Mouse (Mus musculus): ENCODE measurements around the gene Il31ra. TPM values are rescaled to one million over a fixed set of nuclear protein-coding genes. Genes with fewer than 3 reads are reported as not detected.

Il31ra gene
- total and polyA plus RNA-seq, 3 experiments, result not detected

GRCm38 (mm10) chr13:112536611-112537010 is 57.5 kb downstream of the Il31ra start:
- H3K79me2 ChIP-seq (replicated peaks; ENCODE audit: control insufficient read depth, insufficient read depth, low read length), result no peaks in the 10 kb centered on the region
- H3K27me3 ChIP-seq (ENCODE audit: control insufficient read depth, insufficient read depth, low read length), result peaks cover 2% of the 10 kb centered on the region
- no peak overlapping the region for H3K27ac ChIP-seq
- 76% methylated on average over 4 of the region's 4 CpGs for WGBS
- no peak overlapping the region for H3K9ac ChIP-seq (ENCODE audit: low read depth, low read length)
- no peaks in the 10 kb centered on the region for H3K36me3 ChIP-seq (ENCODE audit: control insufficient read depth, insufficient read depth, low read length)
- peaks cover 2% of the 10 kb centered on the region; the same call in 1 of the 2 replicates for H3K4me1 ChIP-seq (ENCODE audit: control insufficient read depth, insufficient read depth, low read length)
- intact Hi-C loops (cut with DNase I), result no loop called here
- TF ChIP-seq POLR2A (IDR thresholded peaks at IDR 0.05; ENCODE audit: insufficient read depth, low read depth, low read length) (no peak), EP300 (IDR thresholded peaks at IDR 0.05; ENCODE audit: insufficient read depth, low read depth, low read length) (no peak), CTCF (IDR thresholded peaks at IDR 0.05) (no peak)
- DNase-seq, result no peak
- no peak overlapping the region for H3K4me3 ChIP-seq

GRCm38 (mm10) chr13:112533556-112533955 is 60.6 kb downstream of the Il31ra start:
- DNase-seq, result no peak
- Histone ChIP-seq H3K4me3 (no peak overlapping the region), H3K79me2 (replicated peaks; ENCODE audit: control insufficient read depth, insufficient read depth, low read length) (no peaks in the 10 kb centered on the region), H3K36me3 (ENCODE audit: control insufficient read depth, insufficient read depth, low read length) (no peaks in the 10 kb centered on the region), H3K27ac (no peak overlapping the region), H3K9ac (ENCODE audit: low read depth, low read length) (no peak overlapping the region), H3K4me1 (ENCODE audit: control insufficient read depth, insufficient read depth, low read length) (peaks cover 3% of the 10 kb centered on the region), H3K27me3 (ENCODE audit: control insufficient read depth, insufficient read depth, low read length) (no peaks in the 10 kb centered on the region)
- 55% methylated on average over 9 of the region's 9 CpGs for WGBS
- intact Hi-C loops (cut with DNase I), result no loop called here
- TF ChIP-seq CTCF (IDR thresholded peaks at IDR 0.05) (no peak), POLR2A (IDR thresholded peaks at IDR 0.05; ENCODE audit: insufficient read depth, low read depth, low read length) (no peak), EP300 (IDR thresholded peaks at IDR 0.05; ENCODE audit: insufficient read depth, low read depth, low read length) (no peak)

- no peaks in the 10 kb centered on the region for H3K27me3 ChIP-seq (ENCODE audit: control insufficient read depth, insufficient read depth, low read length)
- H3K79me2 ChIP-seq (replicated peaks; ENCODE audit: control insufficient read depth, insufficient read depth, low read length), result no peaks in the 10 kb centered on the region
- intact Hi-C loops (cut with DNase I), result no loop called here
- H3K27ac ChIP-seq, result no peak overlapping the region
- no peak for DNase-seq
- 92% methylated on average over 6 of the region's 6 CpGs for WGBS
- H3K36me3 ChIP-seq (ENCODE audit: control insufficient read depth, insufficient read depth, low read length), result no peaks in the 10 kb centered on the region
- no peak overlapping the region for H3K4me3 ChIP-seq
- no peak overlapping the region for H3K9ac ChIP-seq (ENCODE audit: low read depth, low read length)
- TF ChIP-seq EP300 (IDR thresholded peaks at IDR 0.05; ENCODE audit: insufficient read depth, low read depth, low read length) (no peak), POLR2A (IDR thresholded peaks at IDR 0.05; ENCODE audit: insufficient read depth, low read depth, low read length) (no peak), CTCF (IDR thresholded peaks at IDR 0.05) (no peak)
- peaks cover 3% of the 10 kb centered on the region for H3K4me1 ChIP-seq (ENCODE audit: control insufficient read depth, insufficient read depth, low read length)
These were observed 61.9 kb downstream of the Il31ra start for GRCm38 (mm10) chr13:112532235-112532634.

DNA sequence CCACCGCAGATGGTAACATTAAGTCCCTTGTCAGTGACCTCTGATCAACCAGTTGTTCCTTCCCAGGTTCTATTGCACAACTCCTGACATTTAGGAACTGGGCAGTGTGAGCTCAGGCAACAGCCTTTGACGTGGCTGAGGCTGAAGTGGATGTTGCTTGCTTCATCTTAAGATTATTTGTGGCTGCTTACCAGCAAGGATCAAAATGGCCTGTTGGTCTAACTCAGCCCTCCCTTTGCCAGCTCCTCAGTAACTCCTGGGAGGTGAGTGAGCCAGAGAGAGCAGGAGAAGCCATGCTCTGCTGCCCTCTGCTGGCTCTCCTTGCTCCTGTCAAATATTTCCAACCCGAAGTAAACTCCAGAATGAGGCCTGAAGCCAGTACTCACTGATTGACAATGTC is 64.3 kb downstream of the Il31ra start:
- Histone ChIP-seq H3K27ac (no peak overlapping the region), H3K79me2 (replicated peaks; ENCODE audit: control insufficient read depth, insufficient read depth, low read length) (no peaks in the 10 kb centered on the region), H3K36me3 (ENCODE audit: control insufficient read depth, insufficient read depth, low read length) (no peaks in the 10 kb centered on the region), H3K4me3 (no peak overlapping the region), H3K4me1 (ENCODE audit: control insufficient read depth, insufficient read depth, low read length) (peaks cover 3% of the 10 kb centered on the region), H3K27me3 (ENCODE audit: control insufficient read depth, insufficient read depth, low read length) (no peaks in the 10 kb centered on the region), H3K9ac (ENCODE audit: low read depth, low read length) (no peak overlapping the region)
- 29% methylated on average over 3 of the region's 3 CpGs for WGBS
- intact Hi-C loops (cut with DNase I), result loop anchor here (1.0 kb wide), 2 partner anchors 222 to 258 kb away; no protein-coding TSS in a partner anchor
- TF ChIP-seq EP300 (IDR thresholded peaks at IDR 0.05; ENCODE audit: insufficient read depth, low read depth, low read length) (peak; percentile 42; the same call in 1 of the 2 replicates), CTCF (IDR thresholded peaks at IDR 0.05) (peak; percentile 94), POLR2A (IDR thresholded peaks at IDR 0.05; ENCODE audit: insufficient read depth, low read depth, low read length) (no peak)
- peak; percentile 76 to 81 for DNase-seq

GRCm38 (mm10) chr13:112527186-112527585 is 67.0 kb downstream of the Il31ra start:
- H3K79me2 ChIP-seq (replicated peaks; ENCODE audit: control insufficient read depth, insufficient read depth, low read length), result no peaks in the 10 kb centered on the region
- no peak for DNase-seq
- no peaks in the 10 kb centered on the region for H3K36me3 ChIP-seq (ENCODE audit: control insufficient read depth, insufficient read depth, low read length)
- H3K4me3 ChIP-seq, result no peak overlapping the region
- H3K27me3 ChIP-seq (ENCODE audit: control insufficient read depth, insufficient read depth, low read length), result no peaks in the 10 kb centered on the region
- TF ChIP-seq POLR2A (IDR thresholded peaks at IDR 0.05; ENCODE audit: insufficient read depth, low read depth, low read length), result no peak
- no peak for TF ChIP-seq EP300 (IDR thresholded peaks at IDR 0.05; ENCODE audit: insufficient read depth, low read depth, low read length)
- TF ChIP-seq CTCF (IDR thresholded peaks at IDR 0.05), result no peak
- H3K27ac ChIP-seq, result no peak overlapping the region
- peaks cover 3% of the 10 kb centered on the region for H3K4me1 ChIP-seq (ENCODE audit: control insufficient read depth, insufficient read depth, low read length)
- 71% methylated on average over 1 of the region's 1 CpGs for WGBS
- intact Hi-C loops (cut with DNase I), result no loop called here
- H3K9ac ChIP-seq (ENCODE audit: low read depth, low read length), result no peak overlapping the region

GRCm38 (mm10) chr13:112523346-112523970 is 70.7 kb downstream of the Il31ra start:
- no peak for DNase-seq
- intact Hi-C loops (cut with DNase I), result no loop called here

More at GRCm38 (mm10) chr13:112523346-112523970, 70.7 kb downstream of the Il31ra start:
- no peak for TF ChIP-seq POLR2A (IDR thresholded peaks at IDR 0.05; ENCODE audit: insufficient read depth, low read depth, low read length)
- no peak for TF ChIP-seq EP300 (IDR thresholded peaks at IDR 0.05; ENCODE audit: insufficient read depth, low read depth, low read length)
- no peak for TF ChIP-seq CTCF (IDR thresholded peaks at IDR 0.05)
- H3K4me3 ChIP-seq, result no peak overlapping the region
- no peak overlapping the region for H3K27ac ChIP-seq
- H3K36me3 ChIP-seq (ENCODE audit: control insufficient read depth, insufficient read depth, low read length), result no peaks in the 10 kb centered on the region
- no peak overlapping the region for H3K9ac ChIP-seq (ENCODE audit: low read depth, low read length)
- 68% methylated on average over 10 of the region's 10 CpGs for WGBS
- no peaks in the 10 kb centered on the region for H3K4me1 ChIP-seq (ENCODE audit: control insufficient read depth, insufficient read depth, low read length)
- H3K27me3 ChIP-seq (ENCODE audit: control insufficient read depth, insufficient read depth, low read length), result no peaks in the 10 kb centered on the region
- no peaks in the 10 kb centered on the region for H3K79me2 ChIP-seq (replicated peaks; ENCODE audit: control insufficient read depth, insufficient read depth, low read length)
